Mouse (Mus musculus) CH12.LX (cell line): Measurements from ENCODE around the gene Isg20l2. TPM values are rescaled to one million over a fixed set of nuclear protein-coding genes. Genes with fewer than 3 reads are reported as not detected.

Source experiments
- DNase-seq: peaks from one replicate; pipeline ENCODE4 v3.0.0-alpha.2; 2013; ENCODE audit errors: extremely low read depth
- H3K27ac ChIP-seq: 2 replicates; pipeline ENCODE4 v1.5.1; 2012; ENCODE audit warnings: low read depth, mild to moderate bottlenecking, control low read depth, moderate library complexity; ENCODE audit not compliant: insufficient read depth
- H3K27me3 ChIP-seq: replicated peaks from 2 replicates; pipeline ENCODE3; 2012; ENCODE audit warnings: inconsistent platforms
- H3K36me3 ChIP-seq, 2 experiments: replicated peaks in 1 of 2; 2 replicates each; pipeline versions ENCODE3 to v1.6.1; 2012; ENCODE audit warnings: inconsistent platforms in 1 of 2, low read length in 1 of 2, mild to moderate bottlenecking in 1 of 2, mixed read lengths in 1 of 2, moderate library complexity in 1 of 2; ENCODE audit not compliant: control insufficient read depth in 1 of 2, insufficient read depth in 1 of 2
- H3K4me1 ChIP-seq, 2 experiments: 2 replicates each; pipeline ENCODE4 v1.6.1; 2012; ENCODE audit warnings: inconsistent platforms in 1 of 2, moderate library complexity in 1 of 2; ENCODE audit not compliant: insufficient read depth in 2 of 2, control insufficient read depth in 1 of 2
- H3K4me2 ChIP-seq: 2 replicates; pipeline ENCODE4 v1.6.1; 2012; ENCODE audit warnings: low read depth, mild to moderate bottlenecking, control low read depth; ENCODE audit not compliant: poor library complexity, insufficient read depth, severe bottlenecking
- H3K4me3 ChIP-seq, 3 experiments: fragments of 150-350 bp in 1 of 3; sonication (generic) in 1 of 3; replicated peaks in 1 of 3; 2 replicates each; pipeline versions ENCODE3 to v1.5.1; 2011 to 2012; ENCODE audit warnings: low read depth in 2 of 3, low read length in 2 of 3, mild to moderate bottlenecking in 2 of 3, moderate library complexity in 2 of 3, control low read depth in 1 of 3, improper control_type of control experiment in 1 of 3, inconsistent platforms in 1 of 3, mixed read lengths in 1 of 3; ENCODE audit not compliant: poor library complexity in 1 of 3
- H3K79me2 ChIP-seq: replicated peaks from 2 replicates; pipeline ENCODE4 v1.6.1; 2012; ENCODE audit warnings: mild to moderate bottlenecking, moderate library complexity; ENCODE audit not compliant: control insufficient read depth, poor library complexity, insufficient read depth, severe bottlenecking; ENCODE audit errors: extremely low read depth
- H3K9ac ChIP-seq: 2 replicates; pipeline ENCODE4 v1.6.1; 2012; ENCODE audit warnings: low read depth, mild to moderate bottlenecking, control low read depth, moderate library complexity; ENCODE audit not compliant: insufficient read depth
- H3K9me3 ChIP-seq: replicated peaks from 2 replicates; pipeline ENCODE3; 2012; ENCODE audit warnings: low read length, inconsistent platforms, mixed read lengths
- CTCF ChIP-seq, 2 experiments: IDR thresholded peaks in 1 of 2; conservative IDR thresholded peaks in 1 of 2; 2 replicates each; pipeline ENCODE4 v1.5.1; 2011 to 2012; ENCODE audit warnings: low read depth in 2 of 2, low read length in 2 of 2, improper control_type of control experiment in 1 of 2, inconsistent platforms in 1 of 2, mild to moderate bottlenecking in 1 of 2, moderate library complexity in 1 of 2
- E2F4 ChIP-seq: IDR thresholded peaks from 2 replicates; pipeline ENCODE4 v1.6.1; 2011; ENCODE audit warnings: low read depth, low read length, improper control_type of control experiment; ENCODE audit not compliant: insufficient replicate concordance
- ELF1 ChIP-seq: IDR thresholded peaks from 2 replicates; pipeline ENCODE4 v1.6.1; 2014; ENCODE audit warnings: low read depth, mild to moderate bottlenecking, inconsistent platforms, low read length, improper control_type of control experiment
- EP300 ChIP-seq: IDR thresholded peaks from 2 replicates; pipeline ENCODE4 v1.6.1; 2011; ENCODE audit warnings: low read length, improper control_type of control experiment
- ETS1 ChIP-seq: conservative IDR thresholded peaks from 2 replicates; pipeline ENCODE4 v1.6.1; 2012; ENCODE audit warnings: low read depth, mild to moderate bottlenecking, inconsistent platforms, low read length, improper control_type of control experiment, moderate library complexity
- GABPA ChIP-seq: IDR thresholded peaks from 2 replicates; pipeline ENCODE4 v1.6.1; 2012; ENCODE audit warnings: low read depth, low read length, improper control_type of control experiment, inconsistent platforms; ENCODE audit not compliant: insufficient replicate concordance
- HCFC1 ChIP-seq: IDR thresholded peaks from 2 replicates; pipeline ENCODE4 v1.6.1; 2012; ENCODE audit warnings: low read depth, mild to moderate bottlenecking, inconsistent platforms, low read length, improper control_type of control experiment
- JUN ChIP-seq: IDR thresholded peaks from 2 replicates; pipeline ENCODE4 v1.6.1; 2011; ENCODE audit warnings: low read depth, mild to moderate bottlenecking, low read length, improper control_type of control experiment, moderate library complexity; ENCODE audit not compliant: insufficient read depth
- MAFK ChIP-seq: IDR thresholded peaks from 2 replicates; pipeline ENCODE4 v1.6.1; 2011; ENCODE audit warnings: low read length, improper control_type of control experiment; ENCODE audit not compliant: insufficient replicate concordance
- MAZ ChIP-seq: IDR thresholded peaks from 2 replicates; pipeline ENCODE4 v1.6.1; 2012; ENCODE audit warnings: low read depth, mild to moderate bottlenecking, inconsistent platforms, low read length, improper control_type of control experiment, moderate library complexity
- MEF2A ChIP-seq: IDR thresholded peaks from 2 replicates; pipeline ENCODE4 v1.6.1; 2014; ENCODE audit warnings: low read depth, mild to moderate bottlenecking, inconsistent platforms, low read length, improper control_type of control experiment, borderline replicate concordance
- MXI1 ChIP-seq: IDR thresholded peaks from 2 replicates; pipeline ENCODE4 v1.6.1; 2011; ENCODE audit warnings: mild to moderate bottlenecking, low read depth, low read length, improper control_type of control experiment
- MYC ChIP-seq: IDR thresholded peaks from 2 replicates; pipeline ENCODE4 v1.6.1; 2011; ENCODE audit warnings: low read depth, mild to moderate bottlenecking, improper control_type of control experiment, low read length
- NELFE ChIP-seq: IDR thresholded peaks from 2 replicates; pipeline ENCODE4 v1.6.1; 2011; ENCODE audit warnings: low read depth, low read length, improper control_type of control experiment
- PAX5 ChIP-seq: IDR thresholded peaks from 2 replicates; pipeline ENCODE4 v1.6.1; 2012; ENCODE audit warnings: low read length, inconsistent platforms, mixed read lengths
- POLR2A ChIP-seq: IDR thresholded peaks from 2 replicates; pipeline ENCODE4 v1.6.1; 2011; ENCODE audit warnings: low read depth, mild to moderate bottlenecking, improper control_type of control experiment, low read length
- POLR2AphosphoS2 ChIP-seq: IDR thresholded peaks from 2 replicates; pipeline ENCODE4 v1.6.1; 2011; ENCODE audit warnings: low read depth, low read length, improper control_type of control experiment
- RAD21 ChIP-seq: IDR thresholded peaks from 2 replicates; pipeline ENCODE4 v1.6.1; 2011; ENCODE audit warnings: low read depth, mild to moderate bottlenecking, low read length, improper control_type of control experiment, moderate library complexity
- SIN3A ChIP-seq: IDR thresholded peaks from 2 replicates; pipeline ENCODE4 v1.6.1; 2012; ENCODE audit warnings: low read length, improper control_type of control experiment, inconsistent platforms
- TBP ChIP-seq: conservative IDR thresholded peaks from 2 replicates; pipeline ENCODE4 v1.6.1; 2011; ENCODE audit warnings: low read depth, low read length, improper control_type of control experiment
- TCF12 ChIP-seq: IDR thresholded peaks from 2 replicates; pipeline ENCODE4 v1.6.1; 2014; ENCODE audit warnings: low read depth, mild to moderate bottlenecking, inconsistent platforms, low read length, improper control_type of control experiment
- UBTF ChIP-seq: IDR thresholded peaks from 2 replicates; pipeline ENCODE4 v1.6.1; 2012; ENCODE audit warnings: low read depth, mild to moderate bottlenecking, inconsistent platforms, low read length, improper control_type of control experiment, moderate library complexity
- USF1 ChIP-seq: IDR thresholded peaks from 2 replicates; pipeline ENCODE4 v1.6.1; 2014; ENCODE audit warnings: low read depth, mild to moderate bottlenecking, inconsistent platforms, low read length, improper control_type of control experiment
- USF2 ChIP-seq: conservative IDR thresholded peaks from 2 replicates; pipeline ENCODE4 v1.6.1; 2011; ENCODE audit warnings: low read depth, low read length, improper control_type of control experiment
- ZC3H11A ChIP-seq: IDR thresholded peaks from 2 replicates; pipeline ENCODE4 v1.6.1; 2012; ENCODE audit warnings: low read depth, mild to moderate bottlenecking, inconsistent platforms, low read length, improper control_type of control experiment
- ZKSCAN1 ChIP-seq: IDR thresholded peaks from 2 replicates; pipeline ENCODE4 v1.6.1; 2012; ENCODE audit warnings: low read depth, inconsistent platforms, low read length, improper control_type of control experiment, borderline replicate concordance
- ZMIZ1 ChIP-seq: IDR thresholded peaks from 2 replicates; pipeline ENCODE4 v1.6.1; 2012; ENCODE audit warnings: low read depth, mild to moderate bottlenecking, inconsistent platforms, low read length, improper control_type of control experiment
- ZNF384 ChIP-seq: IDR thresholded peaks from 2 replicates; pipeline ENCODE4 v1.6.1; 2012; ENCODE audit warnings: low read depth, low read length, improper control_type of control experiment, inconsistent platforms
- dilution Hi-C: fragments of 300-500 bp; cut with MboI; formaldehyde crosslinking; loops from 2 replicates; pipeline ENCODE4 v1.14.3; 2020; ENCODE audit warnings: low sequenced_read_pairs; ENCODE audit not compliant: extremely low pct_unique_long_range_greater_than_20kb, extremely low pct_ligation_motif_present
- in situ Hi-C: fragments of 300-500 bp; cut with MboI; formaldehyde crosslinking; loops from 3 replicates; pipeline ENCODE4 v1.14.3; 2019; ENCODE audit warnings: low sequenced_read_pairs, low pct_ligation_motif_present, low pct_unique_long_range_greater_than_20kb, mixed read lengths
- polyA plus RNA-seq: library from polyadenylated mRNA; unstranded; fragments of >175 nt; gene quantifications from 2 replicates; pipeline ENCODE4 v1.2.1, GENCODE M21; 2012; ENCODE audit warnings: low read depth; ENCODE audit not compliant: insufficient read length
- total RNA-seq, 2 experiments: library from RNA; depleted of rRNA; stranded (reverse); fragments of 300-350 nt in 1 of 2; fragments of >200 nt in 1 of 2; gene quantifications; 2 replicates each; pipeline ENCODE4 v1.2.3; 2012 to 2014

The Isg20l2 gene
- total and polyA plus RNA-seq, 3 experiments: 40.8 to 68.8 (median 45.0) TPM

DNA sequence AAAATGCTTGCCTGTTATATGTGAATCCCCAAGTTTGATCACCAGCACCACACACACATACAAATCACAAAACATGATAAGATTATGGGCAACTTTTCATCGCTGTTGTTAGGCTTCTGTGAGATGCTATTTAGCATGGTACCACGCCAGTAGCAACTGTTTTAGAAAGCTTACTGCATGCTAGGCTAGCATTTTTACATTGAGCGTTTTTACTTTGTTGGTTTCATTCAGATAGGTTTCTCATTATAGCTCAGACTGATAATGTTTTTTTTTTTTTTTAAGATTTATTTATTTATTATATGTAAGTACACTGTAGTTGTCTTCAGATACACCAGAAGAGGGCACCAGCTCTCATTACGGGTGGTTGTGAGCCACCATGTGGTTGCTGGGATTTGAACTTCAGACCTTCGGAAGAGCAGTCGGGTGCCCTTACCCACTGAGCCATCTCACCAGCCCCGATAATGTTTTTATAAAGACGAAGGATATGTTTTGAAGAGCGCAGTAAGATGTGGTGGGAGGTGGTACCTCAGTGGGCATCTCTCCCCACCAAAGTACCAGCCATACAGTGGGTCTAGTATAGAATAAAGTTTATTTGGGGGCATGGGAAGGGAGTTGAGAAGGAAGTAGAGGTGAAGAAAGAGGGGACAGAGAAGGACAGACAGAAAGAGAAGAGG, 9.7 kb upstream of the Isg20l2 start:
- 0 out of 2 replicates have a peak overlapping the region, but pooled peaks have one; percentile 13 for H3K27ac ChIP-seq
- peak; percentile 49; the same call in 1 of the 2 replicates for TF ChIP-seq SIN3A
- peak in 1 of 2 experiments; percentile 55; a peak in 2 of 4 replicates for TF ChIP-seq CTCF (conservative IDR thresholded peaks at IDR 0.05 in 1 of 2, IDR thresholded peaks at IDR 0.05 in 1 of 2; ENCODE audit: low read depth in 2 of 2, low read length in 2 of 2)
- no peak for TF ChIP-seq MAFK
- TF ChIP-seq MYC: peak; percentile 64; the same call in 1 of the 2 replicates
- TF ChIP-seq ZNF384: peak; percentile 77
- no peak for TF ChIP-seq ZC3H11A
- no peak for TF ChIP-seq JUN
- no peak for TF ChIP-seq ELF1
- TF ChIP-seq USF1: no peak
- no peak for TF ChIP-seq POLR2A
- no peak for TF ChIP-seq UBTF
- no peak for TF ChIP-seq MEF2A
- TF ChIP-seq TCF12: no peak
- TF ChIP-seq GABPA: no peak
- no peak for TF ChIP-seq PAX5
- TF ChIP-seq EP300: no peak
- TF ChIP-seq ETS1: no peak
- 0 out of 2 replicates have a peak, but pooled peaks have one; percentile 60 for TF ChIP-seq TBP

DNA sequence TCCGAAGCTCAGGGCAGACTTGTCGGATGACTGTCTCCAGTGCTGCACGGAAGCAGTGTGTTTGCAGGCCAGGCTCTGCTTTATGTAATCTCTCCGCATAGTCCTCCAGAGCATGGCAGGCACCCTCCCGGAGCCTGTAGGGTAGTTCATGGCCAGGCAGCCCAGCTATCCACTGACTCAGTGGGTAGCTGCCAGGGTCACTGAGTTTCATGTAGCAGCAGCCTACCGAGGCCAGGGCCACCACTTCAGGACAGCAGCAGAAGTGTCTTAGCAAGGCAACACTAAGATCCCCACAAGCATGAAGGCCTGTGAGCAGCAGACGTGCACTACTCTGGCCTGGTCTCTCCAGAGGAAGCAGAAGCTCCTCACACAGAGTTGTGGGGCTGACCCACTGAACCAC, 5.1 kb upstream of the Isg20l2 start:
- Histone ChIP-seq H3K9ac (no peak overlapping the region), H3K27me3 (no peaks in the 10 kb centered on the region), H3K9me3 (no peaks in the 10 kb centered on the region), H3K36me3 (peaks cover 57 to 68% of the 10 kb centered on the region in 2 experiments), H3K4me1 (peaks cover 0 to 21% of the 10 kb centered on the region in 2 experiments; a peak in 2 of 4 replicates), H3K79me2 (peaks cover 27% of the 10 kb centered on the region), H3K4me3 (no peak overlapping the region), H3K4me2 (no peak overlapping the region), H3K27ac (no peak overlapping the region)
- TF ChIP-seq TCF12: no peak
- TF ChIP-seq E2F4: no peak
- no peak for TF ChIP-seq GABPA
- TF ChIP-seq PAX5: no peak
- no peak for TF ChIP-seq RAD21
- TF ChIP-seq POLR2AphosphoS2: no peak
- TF ChIP-seq MXI1: no peak
- no peak for TF ChIP-seq SIN3A
- no peak for TF ChIP-seq MAZ
- no peak for TF ChIP-seq TBP
- no peak for TF ChIP-seq HCFC1
- no peak for TF ChIP-seq USF2
- TF ChIP-seq MEF2A: no peak
- no peak for TF ChIP-seq NELFE
- no peak for TF ChIP-seq ZKSCAN1
- no peak for TF ChIP-seq ZMIZ1
- no peak for TF ChIP-seq CTCF (conservative IDR thresholded peaks at IDR 0.05 in 1 of 2, IDR thresholded peaks at IDR 0.05 in 1 of 2; ENCODE audit: low read depth in 2 of 2, low read length in 2 of 2)
- no peak for TF ChIP-seq MYC
- no peak for TF ChIP-seq JUN
- dilution Hi-C loops (no loop called here), in situ Hi-C loops (no loop called here)
- DNase-seq: no peak

More for the DNA sequence above, 9.7 kb upstream of the Isg20l2 start:
- no peak for DNase-seq
- peaks cover 0 to 19% of the 10 kb centered on the region in 2 experiments; a peak in 1 of 4 replicates for H3K4me1 ChIP-seq
- H3K9me3 ChIP-seq: no peaks in the 10 kb centered on the region
- H3K4me2 ChIP-seq: peak overlapping the region; percentile 90
- no peaks in the 10 kb centered on the region for H3K27me3 ChIP-seq
- peak overlapping the region; percentile 87 for H3K9ac ChIP-seq
- peak overlapping the region; percentile 70 to 83 (median 81) for H3K4me3 ChIP-seq
- dilution Hi-C loops: no loop called here
- in situ Hi-C loops: no loop called here
- peaks cover 16% of the 10 kb centered on the region for H3K79me2 ChIP-seq
- H3K36me3 ChIP-seq: peaks cover 39 to 66% of the 10 kb centered on the region in 2 experiments
